Mouse (Mus musculus) G1E (cell line): ENCODE data around the gene Tmem132c.

Source experiments
- CTCF ChIP-seq: IDR thresholded peaks from 2 replicates; pipeline ENCODE4 v1.5.1; 2012; ENCODE audit warnings: low read depth, low read length, inconsistent platforms, mixed read lengths
- GATA2 ChIP-seq: IDR thresholded peaks from 2 replicates; pipeline ENCODE4 v1.6.1; 2012; ENCODE audit warnings: low read depth, low read length, inconsistent platforms, borderline replicate concordance
- POLR2AphosphoS5 ChIP-seq: IDR thresholded peaks from 2 replicates; pipeline ENCODE4 v1.6.1; 2012; ENCODE audit warnings: low read depth, low read length, inconsistent platforms; ENCODE audit not compliant: insufficient replicate concordance
- TAL1 ChIP-seq: conservative IDR thresholded peaks from 2 replicates; pipeline ENCODE4 v1.6.1; 2012; ENCODE audit warnings: low read depth, low read length, inconsistent platforms, mixed read lengths

DNA sequence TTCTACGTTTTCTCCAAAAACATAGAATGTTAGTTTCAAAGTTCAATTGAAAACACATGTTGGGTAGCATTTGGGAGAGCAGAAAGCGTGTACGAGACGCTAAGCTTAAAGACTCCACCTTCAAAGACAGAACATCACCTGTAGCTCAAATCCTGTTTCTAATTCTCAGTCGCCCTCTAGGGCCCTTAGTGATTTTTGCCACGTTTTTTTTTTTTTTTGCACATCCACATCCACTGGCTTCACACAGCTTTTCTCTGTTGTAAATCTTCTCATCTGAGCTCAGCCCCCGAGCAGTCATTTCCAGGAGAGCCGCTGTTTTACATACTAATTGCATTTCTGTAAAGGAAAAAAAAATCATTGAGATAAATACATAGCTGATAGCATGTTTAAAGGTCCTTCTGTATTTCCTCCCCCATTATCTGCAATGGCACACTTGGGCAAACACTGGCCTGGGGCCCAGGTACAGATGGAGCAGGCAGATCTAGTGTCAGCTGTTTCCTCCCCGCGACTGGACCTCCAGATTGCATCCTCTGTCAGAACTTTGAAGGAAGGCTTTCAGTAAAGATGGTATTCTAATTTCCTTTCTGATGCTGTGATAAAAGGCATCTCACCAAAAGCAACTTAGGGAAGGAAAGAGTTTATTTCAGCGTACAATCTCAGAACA, 15.5 kb downstream of the Tmem132c start:
- TF ChIP-seq CTCF (no peak), POLR2AphosphoS5 (no peak), GATA2 (no peak), TAL1 (no peak)
